Mouse (Mus musculus) yolk sac, embryonic 10.5 days (tissue): Measurements from ENCODE around the gene 1700016K19Rik.
"Not testable (repeated sequence)": the region's sequence is repeated elsewhere in the genome, so short reads cannot be mapped to it uniquely, and the experiment has no call there.

Source experiments
- DNase-seq: peaks from one replicate; pipeline ENCODE4 v3.0.0-alpha.2; 2017; ENCODE audit warnings: low spot score

The 1700016K19Rik gene

DNA sequence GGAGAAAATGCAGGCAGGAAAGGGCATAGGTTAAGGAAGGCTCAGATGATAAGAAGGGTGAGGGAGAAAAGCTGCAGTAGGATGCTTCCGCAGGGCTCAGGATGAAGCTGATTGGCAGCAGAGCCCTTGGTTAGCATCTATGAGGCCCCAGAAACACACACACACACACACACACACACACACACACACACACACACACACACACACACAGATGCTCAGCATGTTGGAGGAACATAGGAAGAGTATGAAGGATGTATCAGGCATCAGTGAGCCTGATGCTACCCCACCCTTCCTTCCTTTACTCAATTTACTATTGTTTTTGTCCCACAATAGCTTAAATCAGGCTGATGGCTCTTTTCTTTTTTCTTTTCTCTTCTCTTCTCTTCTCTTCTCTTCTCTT, 15.1 kb upstream of the 1700016K19Rik start:
- no peak for DNase-seq

DNA sequence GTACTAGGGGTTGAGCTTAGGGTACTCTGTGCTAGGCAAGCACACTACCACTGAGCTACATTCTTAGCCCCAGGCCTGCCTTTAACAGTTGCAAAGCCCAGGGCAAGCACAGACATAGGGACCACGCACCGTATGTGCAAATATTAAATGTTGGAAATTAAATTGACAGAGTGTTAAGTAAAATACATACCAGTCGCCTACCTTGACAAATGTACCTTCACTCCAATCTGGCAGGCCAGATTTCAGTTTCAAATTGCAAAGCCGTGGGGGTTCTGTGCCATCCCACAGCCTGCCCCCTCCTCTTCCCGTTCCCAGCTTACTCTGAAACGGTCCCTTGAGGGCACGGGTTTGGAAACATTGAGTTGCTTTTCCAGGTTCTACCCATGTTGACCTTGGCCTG, 13.8 kb upstream of the 1700016K19Rik start:
- no peak for DNase-seq

DNA sequence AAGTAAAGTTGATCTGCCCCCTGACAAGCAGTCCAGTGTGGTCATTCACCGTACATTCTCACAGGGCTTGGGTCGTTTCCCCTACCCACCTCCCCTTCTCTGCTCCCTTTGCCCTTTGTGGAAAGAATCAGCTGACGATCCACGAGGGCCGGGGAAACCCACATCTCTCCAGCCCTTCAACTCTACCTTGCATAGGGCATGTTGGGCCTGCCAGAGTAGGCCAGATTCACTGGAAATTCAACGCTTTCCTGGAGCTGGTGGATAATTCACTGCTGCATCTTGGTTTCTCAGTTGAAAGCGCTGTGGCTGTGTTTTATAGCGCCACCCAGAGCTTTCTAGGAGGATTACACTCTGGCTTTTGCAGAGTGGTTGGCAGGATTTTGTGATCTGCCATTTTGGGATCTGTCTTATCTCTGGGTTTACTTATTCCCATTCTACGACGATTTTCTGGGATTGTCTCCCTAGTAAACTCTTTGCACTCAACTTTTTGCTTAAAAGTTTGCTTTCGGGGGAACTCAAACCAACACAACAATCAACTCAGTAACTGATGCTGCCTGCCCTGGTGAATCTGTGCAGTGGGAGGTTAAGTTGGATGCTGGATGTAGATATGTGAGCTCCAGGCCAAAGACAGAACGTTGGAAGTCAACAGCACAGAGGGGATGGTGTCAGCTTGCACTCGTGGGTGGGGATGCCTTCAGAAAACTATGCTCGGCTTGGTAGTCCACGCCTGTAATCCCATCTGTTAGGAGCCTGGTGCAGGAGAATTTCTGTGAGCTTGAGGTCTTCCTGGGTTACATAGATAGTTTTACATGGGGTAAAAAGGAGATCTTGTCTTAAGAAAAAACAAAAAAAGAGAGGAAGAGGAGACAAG, 8.5 kb upstream of the 1700016K19Rik start:
- DNase-seq: no peak

DNA sequence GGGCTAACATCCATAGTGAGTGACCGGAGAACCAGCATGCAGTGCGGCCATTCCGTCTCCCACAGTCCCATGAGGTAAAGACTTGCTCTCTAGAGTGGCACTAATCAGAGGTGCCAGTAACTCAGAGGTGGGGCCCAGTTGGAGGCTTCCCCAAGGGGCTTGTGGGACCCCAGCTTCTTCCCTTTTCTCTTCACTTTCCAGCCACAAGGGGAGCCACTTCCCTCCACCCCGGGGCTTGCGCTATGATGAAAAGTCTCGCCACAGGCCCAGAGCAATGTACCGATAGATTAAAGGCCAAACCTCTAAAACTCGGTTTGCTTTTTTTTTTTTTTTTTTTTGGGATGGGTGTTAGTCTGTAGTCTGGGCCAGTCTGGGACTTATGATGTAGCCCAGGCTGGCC, 7.8 kb upstream of the 1700016K19Rik start:
- no peak for DNase-seq

DNA sequence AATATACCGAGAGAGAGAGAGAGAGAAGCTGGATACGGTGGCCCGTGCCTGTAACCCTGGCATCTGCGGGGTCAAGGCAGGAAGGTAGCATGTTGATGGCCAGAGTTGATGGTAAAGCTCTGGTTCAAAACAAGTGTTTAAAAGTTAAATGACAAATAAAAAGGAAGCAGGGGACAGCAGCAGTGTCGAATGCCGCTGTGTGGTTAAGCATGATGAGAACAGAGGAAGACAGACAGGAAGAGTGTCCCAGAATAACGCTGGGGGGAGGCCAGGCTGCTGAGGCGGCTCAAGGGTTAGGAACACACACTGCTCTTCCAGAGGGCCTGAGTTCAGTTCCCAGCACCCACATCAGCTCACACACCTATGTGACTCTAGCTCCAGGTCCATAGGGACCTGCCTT, 7.2 kb upstream of the 1700016K19Rik start:
- no peak for DNase-seq

DNA sequence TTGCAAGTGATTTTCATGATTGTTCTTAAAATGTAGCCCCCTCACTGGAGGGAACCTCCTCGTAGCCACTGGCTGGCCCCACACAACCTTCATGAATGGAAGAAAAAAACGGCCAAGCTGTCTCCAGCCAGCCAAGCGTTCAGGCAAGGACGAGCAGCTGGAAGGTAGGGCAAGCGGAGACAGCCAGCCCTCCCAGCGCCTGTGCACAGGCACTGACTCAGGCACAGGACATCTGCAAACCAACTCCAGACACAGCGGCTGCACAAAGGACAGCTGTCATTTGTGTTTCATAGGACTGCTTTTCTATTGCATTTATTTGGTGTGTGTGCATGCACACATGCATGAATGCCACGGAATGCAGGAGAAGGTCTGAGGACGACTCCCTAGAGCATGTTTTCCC, 5.4 kb upstream of the 1700016K19Rik start:
- no peak for DNase-seq

DNA sequence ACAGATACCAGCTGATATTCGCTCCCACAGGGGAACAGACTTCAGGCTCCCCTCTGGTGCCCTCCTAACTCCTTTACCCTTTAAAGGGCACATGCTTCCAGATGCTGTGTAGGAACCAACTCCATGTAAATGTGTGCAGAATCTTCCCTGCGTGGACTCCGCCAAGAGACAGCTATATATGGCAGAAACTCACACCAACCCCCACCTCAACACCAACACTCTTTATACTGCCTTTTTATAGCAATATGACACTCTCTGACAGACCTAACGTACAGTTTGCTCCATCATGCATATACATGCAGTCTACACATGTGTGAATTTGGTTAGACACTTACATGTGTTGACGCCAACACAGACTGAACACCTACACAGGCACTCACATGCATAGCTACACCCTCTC, 989 bp downstream of the 1700016K19Rik start:
- DNase-seq: no peak

DNA sequence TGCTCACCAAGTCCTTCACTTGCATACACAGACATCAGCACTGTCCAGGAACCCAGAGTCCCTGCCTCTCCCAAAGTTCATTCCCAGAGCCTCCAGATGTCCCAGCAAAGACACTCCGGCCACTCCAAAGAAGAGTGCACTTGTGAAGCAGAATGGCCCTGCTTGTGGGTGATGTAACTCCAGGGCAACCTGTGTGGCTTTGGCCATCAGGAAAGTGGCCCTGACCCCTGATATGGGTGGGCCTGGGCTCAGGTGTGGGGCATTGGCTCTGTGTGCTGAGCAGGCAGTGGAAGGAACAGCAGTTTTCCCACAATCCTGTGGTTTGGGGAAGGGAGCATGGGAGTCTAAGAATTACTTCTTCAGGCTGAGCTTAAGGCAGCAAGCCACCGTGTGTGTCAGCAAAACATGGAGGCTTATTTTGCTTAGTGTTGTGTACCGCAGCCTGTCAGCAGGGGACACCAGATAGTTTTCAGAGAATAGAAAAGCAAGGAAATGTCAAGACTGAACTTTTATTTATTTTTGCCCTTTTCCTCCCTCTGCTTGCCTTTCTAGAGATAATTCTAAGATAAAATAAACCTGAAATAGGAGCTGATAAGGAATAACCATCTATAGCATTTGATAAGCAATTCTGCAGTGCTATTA, 1.6 kb downstream of the 1700016K19Rik start:
- DNase-seq: no peak

DNA sequence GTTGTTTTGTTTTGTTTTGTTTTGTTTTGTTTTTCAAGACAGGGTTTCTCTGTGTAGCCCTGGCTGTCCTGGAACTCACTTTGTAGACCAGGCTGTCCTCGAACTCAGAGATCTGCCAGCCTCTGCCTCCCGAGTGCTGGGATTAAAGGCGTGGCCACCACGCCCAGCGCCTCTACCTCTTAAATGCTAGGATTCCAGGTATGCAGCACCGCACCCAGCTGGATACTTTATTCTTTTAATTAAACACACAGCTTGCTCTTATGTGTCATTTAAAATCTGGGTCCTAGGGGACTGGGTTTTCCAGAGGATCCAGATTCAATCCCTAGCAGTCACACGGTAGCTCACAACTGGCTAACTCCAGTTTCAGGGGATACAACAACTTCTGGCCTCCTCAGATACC, 4.6 kb downstream of the 1700016K19Rik start:
- DNase-seq: not testable (repeated sequence)

DNA sequence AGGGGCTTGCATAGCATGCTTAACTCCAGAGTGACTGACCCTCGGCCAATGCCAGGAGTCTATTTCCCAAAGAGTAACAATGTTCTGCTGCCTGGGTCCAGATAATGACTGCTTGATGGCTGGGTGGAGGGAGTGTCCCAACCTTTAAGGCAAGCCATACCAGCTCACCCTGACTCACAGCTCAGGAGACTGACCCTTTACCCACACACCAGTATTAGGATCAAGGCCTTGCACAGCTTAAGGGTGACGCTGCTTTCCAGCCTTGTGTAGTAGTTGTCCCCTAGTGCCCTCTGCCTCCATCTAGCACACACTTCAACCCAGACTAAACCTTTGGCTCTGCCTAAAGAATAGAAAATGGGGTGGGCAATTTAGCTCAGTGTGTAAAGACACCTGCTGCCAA, 8.4 kb downstream of the 1700016K19Rik start:
- DNase-seq: no peak

DNA sequence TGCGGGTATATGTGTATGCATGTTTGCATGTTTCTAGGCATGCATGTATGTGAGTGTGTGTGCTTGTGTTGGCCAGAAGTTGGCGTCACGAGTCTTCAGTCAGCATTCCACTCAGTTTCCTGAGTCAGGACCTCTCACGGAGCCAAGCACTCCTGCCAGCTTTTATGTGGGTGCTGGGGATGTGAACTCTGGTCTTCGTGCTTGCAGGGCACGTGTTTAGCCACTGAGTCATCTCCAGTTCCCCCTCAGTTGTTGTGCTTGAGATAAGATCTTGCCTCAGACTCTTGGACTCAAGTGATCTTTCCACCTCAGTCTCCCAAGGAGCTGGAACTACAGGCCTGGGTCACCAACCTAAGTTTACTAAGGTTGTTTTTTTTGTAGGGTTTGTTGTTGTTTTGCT, 9.4 kb downstream of the 1700016K19Rik start:
- DNase-seq: no peak

DNA sequence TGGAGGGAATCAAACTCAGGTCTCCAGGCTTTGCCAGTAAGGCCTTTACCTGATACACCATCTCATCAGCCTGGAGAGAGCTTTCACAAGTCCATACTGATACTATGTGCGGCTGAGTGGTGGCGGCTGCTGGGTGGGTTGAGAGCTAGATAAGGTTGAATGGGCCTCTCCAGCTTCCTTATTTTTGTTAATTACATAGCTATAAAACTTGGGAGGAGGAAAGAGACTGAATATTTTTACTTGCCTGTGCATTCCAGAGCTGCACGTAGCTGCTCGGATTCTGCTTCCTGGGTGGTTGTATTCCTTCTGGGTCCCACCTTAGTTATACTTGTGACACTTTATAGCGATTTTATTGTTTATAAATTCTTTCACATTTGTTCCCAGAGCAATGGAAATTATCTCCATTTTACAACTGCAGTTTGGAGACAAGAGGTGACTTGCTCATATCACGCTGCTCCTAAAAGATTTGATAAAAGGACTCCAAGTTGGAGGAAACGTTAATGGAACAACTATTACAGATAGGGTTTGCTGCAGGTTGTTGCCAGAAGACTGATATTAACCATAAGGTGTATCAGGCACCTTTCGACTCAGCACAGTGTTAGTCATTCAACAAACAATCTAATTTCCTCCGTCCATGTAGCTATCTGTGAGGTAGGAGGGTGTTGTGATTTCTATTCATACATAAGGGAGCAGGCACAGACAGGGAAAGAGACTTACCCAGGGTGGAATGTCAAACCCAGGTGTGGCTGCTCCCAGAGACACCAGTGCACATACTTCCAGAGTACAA, 11.3 kb downstream of the 1700016K19Rik start:
- no peak for DNase-seq

DNA sequence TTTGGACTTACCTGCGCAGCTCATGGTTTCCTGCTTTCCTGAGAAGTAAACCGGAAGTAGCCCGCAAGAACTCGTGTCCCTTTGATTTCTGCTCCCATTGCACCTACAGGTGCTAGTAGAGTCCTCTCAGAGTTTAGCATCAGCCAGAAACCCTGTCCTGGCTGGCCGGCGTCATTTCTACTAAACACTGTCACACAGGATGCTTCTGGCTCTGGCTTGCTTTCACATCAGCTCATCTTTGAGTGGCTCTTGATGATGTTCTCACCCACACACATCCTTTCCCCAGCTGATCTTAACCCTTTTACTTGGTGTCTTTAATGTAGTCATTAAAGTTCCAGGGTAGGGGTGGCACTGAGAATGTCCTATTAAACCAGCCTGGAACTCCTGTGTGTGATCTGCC, 15.5 kb downstream of the 1700016K19Rik start:
- DNase-seq: no peak

DNA sequence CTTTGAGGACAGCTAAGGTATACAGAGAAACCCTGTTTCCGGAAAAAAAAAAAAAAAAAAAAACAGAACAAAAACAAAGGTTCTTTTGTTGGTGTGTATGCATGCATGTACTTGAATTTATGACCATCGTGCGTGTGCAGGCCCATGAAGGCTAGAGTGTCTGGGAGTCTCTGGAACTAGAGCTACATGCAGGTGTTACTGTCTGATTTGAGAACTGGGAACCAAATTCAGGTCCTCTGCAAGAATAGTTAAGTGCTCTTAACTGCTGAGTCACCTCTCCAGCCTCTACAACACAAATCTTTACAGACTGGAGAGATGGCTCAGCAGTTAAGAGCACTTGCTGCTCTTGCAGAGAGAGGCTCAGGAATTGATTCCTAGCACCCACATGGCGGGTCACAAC, 16.1 kb downstream of the 1700016K19Rik start:
- DNase-seq: no peak

DNA sequence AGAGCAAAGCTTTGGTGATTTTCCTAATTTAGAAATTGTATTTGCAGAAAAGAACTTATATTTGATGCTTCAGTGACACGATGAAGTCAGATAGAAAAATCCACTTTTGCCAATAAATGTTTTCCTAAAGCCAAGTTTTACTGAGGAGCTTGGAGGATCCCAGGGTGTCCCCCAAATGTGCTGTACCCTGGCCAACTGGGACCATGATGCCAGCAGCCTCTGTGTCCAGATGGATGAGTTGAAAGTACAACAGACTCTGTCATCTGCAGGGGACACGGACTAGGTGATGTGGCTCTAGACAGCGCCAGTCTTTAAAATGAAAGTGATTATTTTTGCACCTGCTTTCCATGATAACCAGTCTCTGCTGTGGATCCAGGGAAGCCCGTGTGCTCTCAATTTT, 20.2 kb downstream of the 1700016K19Rik start:
- no peak for DNase-seq

DNA sequence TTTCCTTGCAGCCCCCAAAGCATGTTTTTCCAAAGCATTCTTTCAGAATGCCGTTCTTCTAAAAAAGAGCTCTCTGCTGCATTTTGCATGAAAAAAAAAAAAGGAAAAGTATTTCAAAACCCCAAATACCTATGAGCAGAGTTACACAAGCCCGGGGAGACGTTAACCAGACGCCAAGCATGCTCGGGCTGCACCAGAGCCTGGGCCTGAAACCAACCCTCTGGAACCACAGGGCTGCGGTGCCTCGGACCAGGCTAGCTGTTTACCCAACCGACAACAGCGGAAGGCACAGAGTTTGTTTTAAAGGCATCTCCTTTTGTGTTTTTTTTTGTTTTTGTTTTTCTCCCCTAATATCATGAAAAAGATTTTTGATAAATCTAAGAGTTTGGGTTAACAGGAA, 21.2 kb downstream of the 1700016K19Rik start:
- DNase-seq: no peak

DNA sequence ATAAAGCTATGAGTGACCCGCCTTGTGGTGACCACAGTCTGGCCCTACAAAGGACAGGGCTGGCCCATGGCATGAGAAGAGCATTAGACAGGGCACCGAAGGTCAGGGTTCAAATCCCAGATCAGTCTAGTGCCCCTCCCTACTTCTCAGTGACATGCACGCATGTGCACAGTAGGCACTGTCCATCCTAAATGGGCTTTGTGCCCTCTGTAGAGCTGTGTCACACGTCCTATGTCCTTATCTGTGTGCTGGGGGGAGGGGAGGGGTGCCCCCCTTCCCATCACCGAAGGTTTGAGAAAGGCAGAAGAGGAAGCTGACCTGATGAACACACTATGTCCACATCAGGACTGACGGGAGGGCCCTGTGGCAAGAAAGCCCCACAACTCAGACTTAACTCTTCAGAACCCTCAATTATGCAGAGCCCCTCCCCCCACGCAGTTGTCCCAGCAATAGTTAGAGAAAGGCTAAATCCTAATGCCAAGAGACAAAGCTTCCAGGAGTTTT, 25.4 kb downstream of the 1700016K19Rik start:
- DNase-seq: no peak

DNA sequence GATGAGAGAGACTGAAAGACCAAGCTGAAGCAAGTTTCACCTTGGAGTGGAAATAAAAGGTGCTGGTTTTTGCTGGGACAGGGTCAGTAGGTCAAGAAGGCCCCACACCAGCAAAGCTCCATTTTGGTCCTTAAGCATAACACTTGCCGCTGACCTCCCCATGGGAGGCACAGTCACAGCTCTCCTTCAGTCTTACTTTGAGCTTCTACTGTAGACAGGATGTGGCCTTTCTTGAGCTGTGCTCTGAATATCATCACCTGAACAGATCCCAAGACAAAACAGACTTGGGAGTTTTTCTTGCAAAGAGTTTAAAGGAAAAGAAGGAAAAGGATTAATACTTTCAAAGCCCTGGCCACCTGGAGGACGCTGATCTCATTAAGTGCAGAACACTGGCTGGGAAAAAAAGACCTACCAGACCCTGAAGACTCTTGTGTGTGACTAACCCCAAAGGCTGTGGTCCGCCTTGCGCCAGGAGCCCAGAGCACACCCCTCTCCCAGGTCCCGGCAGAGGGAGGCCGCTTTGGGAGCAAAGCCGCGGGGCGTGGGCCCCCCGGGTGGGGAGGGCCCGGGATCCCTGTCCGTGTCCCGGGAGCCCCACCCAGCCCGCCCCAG, 26.9 kb downstream of the 1700016K19Rik start:
- no peak for DNase-seq

DNA sequence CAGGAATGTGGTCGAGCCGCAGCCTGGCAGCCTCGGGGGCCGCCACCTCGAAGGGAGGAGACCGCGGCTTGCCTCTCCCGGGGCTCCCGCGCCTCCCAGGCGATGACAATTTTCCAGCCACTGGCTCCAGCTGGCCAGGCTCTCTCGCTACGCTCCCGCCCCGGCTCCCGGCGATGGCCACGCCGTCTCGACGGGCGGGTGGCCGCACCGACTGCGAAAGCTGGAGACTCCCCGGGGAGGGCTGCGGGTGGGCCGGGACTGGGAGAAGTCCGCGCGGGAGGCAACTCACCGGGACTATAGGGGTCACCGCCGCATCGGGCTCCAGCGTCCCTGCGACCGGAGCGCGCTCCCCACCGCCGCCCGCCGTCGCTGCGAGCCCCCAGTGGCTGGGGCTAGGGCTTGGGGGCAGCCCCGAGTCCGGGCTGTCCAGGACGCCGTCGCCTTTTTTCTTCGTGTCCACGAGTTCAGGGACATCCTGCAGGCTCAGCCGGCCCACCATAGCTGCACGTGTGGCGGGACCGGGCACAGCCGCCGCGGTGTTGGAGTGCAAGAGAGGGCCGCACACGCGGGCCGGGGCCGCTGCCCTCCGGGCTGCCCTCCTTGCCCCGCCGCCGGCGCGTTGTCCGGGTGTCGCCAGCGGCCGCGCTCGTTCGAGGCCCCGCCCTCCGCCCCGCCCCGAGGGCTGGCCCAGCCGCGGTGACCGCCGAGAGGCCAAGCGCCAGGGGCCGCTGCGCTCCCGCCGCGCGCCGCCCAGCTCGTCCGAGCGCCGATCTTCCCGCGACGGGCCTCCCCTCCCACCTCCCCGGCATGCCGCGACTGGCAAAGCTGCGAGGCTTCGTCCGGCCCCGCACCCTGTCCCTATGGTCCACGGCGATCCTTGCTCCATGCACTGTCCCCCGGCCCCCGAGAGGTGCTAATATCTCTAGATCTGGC, 27.7 kb downstream of the 1700016K19Rik start, which contains the start of gene Rflnb:
Rflnb (minus strand) TSS at position 644 of the 933 bp plus-strand sequence.
- peak; percentile 85 for DNase-seq

DNA sequence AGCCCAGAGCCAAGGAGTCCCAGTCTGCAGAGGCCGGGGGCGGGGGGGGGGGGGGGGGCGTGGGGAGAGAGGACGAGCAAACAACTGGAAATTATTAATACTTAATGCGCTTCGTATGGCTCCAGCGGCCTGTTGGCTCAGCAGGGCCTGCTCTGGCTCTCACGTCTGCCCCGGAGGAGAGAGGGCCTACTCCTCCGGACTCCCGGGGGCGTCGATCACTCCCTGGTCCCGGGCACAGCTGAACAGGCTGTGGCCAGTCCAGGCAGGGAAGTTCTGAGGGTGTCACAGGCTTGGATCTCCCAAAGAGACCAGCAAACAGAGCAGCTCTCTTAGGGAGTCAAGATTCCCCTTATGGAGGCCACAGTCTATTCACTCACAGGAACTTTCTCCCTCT, 28.4 kb downstream of the 1700016K19Rik start:
- peak; percentile 72 for DNase-seq

DNA sequence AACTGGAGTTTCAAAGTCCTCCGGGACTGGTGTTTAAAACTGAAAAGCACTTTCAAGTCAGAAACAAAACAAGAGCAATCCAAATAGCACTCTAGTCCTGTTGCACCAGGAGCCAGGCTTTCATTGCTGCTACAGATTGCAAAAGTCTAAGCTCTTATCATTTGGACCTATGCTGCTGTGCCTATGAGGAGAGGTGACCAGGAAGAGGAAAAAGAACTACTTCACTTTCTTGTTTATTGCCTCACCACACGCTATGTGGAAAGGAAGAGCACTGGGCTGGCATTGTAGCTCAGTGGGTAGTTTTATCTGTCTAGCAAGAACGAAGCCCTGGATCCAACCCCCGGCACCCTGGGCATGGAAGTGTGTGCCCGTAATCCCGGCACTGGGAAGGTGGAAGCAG, 33.6 kb downstream of the 1700016K19Rik start:
- DNase-seq: no peak
